ENCODE assay signal across 9 mouse cellular contexts in the genomic region with DNA sequence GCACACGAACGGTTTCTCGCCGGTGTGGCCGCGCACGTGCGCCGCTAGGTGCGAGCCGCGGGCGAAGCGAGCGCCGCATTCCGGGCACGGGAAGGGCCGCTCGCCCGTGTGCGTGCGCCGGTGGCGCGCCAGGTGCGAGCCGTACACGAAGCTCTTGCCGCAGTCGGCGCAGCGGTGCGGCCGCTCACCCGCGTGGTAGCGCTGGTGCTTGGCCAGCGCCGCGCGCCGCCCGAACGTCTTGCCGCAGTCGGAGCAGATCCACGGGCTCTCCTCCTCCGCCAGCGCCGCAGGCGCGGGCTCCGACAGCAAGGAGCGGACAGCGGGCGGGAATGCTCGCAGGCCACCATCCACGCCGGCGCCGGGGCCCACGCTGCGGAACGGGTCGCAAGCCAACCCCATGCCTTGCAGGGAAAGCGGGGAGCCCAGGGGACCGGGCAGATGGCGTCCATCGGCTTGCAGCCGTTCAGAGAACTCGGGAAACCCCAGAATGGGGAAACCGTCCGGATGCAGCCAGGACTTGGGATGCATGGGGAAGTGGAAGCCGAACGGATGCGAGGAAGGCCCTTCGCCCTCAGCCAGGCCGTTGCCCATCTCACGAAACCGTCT. TPM values are rescaled to one million over a fixed set of nuclear protein-coding genes. Genes with fewer than 3 reads are reported as not detected.
DNase-seq lines count a peak whose midpoint lies in the region; ATAC-seq and TF ChIP-seq lines count a peak whose summit lies in the region.
"Had no signal": no experiment of that assay in that cellular context is flagged by ENCODE, and none has a peak within 500 bp of the region (broad histone marks: within the 10 kb centered on the region; RNA-seq: fewer than 3 reads in every experiment).

No protein-coding gene starts in this region.

- intact Hi-C loops in heart, postnatal 25 days (cut with DNase I): no loop called here

- peaks cover 57% of the 10 kb centered on the region for H3K36me3 ChIP-seq in heart, embryonic 13.5 days
- peaks cover 93% of the 10 kb centered on the region for H3K36me3 ChIP-seq in G1E (replicated peaks)
- peaks cover 77% of the 10 kb centered on the region for H3K36me3 ChIP-seq in embryonic facial prominence, embryonic 13.5 days
- H3K36me3 ChIP-seq in limb, embryonic 11.5 days (ENCODE audit: control insufficient read depth, insufficient read depth, low read length): no peaks in the 10 kb centered on the region

- H3K27me3 ChIP-seq in heart, embryonic 13.5 days (replicated peaks): peaks cover 97% of the 10 kb centered on the region
- H3K27me3 ChIP-seq in G1E (ENCODE audit: insufficient read depth, low read length): peaks cover 14% of the 10 kb centered on the region; the same call in 1 of the 2 replicates
- H3K27me3 ChIP-seq in embryonic facial prominence, embryonic 13.5 days: peaks cover 81% of the 10 kb centered on the region
- peaks cover 66% of the 10 kb centered on the region for H3K27me3 ChIP-seq in limb, embryonic 11.5 days (ENCODE audit: control insufficient read depth, insufficient read depth, low read length)

- WGBS in heart, embryonic 13.5 days: 4% methylated on average over 75 of the region's 81 CpGs
- 3% methylated on average over 81 of the region's 81 CpGs for WGBS in embryonic facial prominence, embryonic 13.5 days
- 2% methylated on average over 81 of the region's 81 CpGs for WGBS in limb, embryonic 11.5 days

- no peak overlapping the region for H3K27ac ChIP-seq in heart, embryonic 13.5 days (replicated peaks)
- no peak overlapping the region for H3K27ac ChIP-seq in embryonic facial prominence, embryonic 13.5 days
- H3K27ac ChIP-seq in limb, embryonic 11.5 days (replicated peaks; ENCODE audit: low read depth, low read length): no peak overlapping the region

- DNase-seq in heart, postnatal 25 days (ENCODE audit: low spot score): no peak
- no peak for DNase-seq in G1E (ENCODE audit: low spot score)
- DNase-seq in limb, embryonic 11.5 days (ENCODE audit: low spot score): no peak
- peak; percentile 37 for DNase-seq in retina, embryonic 14.5 days (ENCODE audit: low spot score)
- DNase-seq in MN1 (ENCODE audit: low spot score): no peak
- DNase-seq in gastrocnemius, adult 8-10 months (ENCODE audit: low spot score in 2 of 2): no peak

- no peak for TF ChIP-seq CTCF in G1E (IDR thresholded peaks at IDR 0.05; ENCODE audit: low read depth, low read length)

- H3K4me3 ChIP-seq in heart, embryonic 13.5 days: peak overlapping the region; percentile 54
- H3K4me3 ChIP-seq in G1E (ENCODE audit: low read depth, low read length): peak overlapping the region; percentile 52; the same call in 1 of the 2 replicates
- H3K4me3 ChIP-seq in embryonic facial prominence, embryonic 13.5 days: peak overlapping the region; percentile 48
- H3K4me3 ChIP-seq in limb, embryonic 11.5 days (ENCODE audit: low read depth, low read length): peak overlapping the region; percentile 29

- peak overlapping the region; percentile 78 for H3K4me2 ChIP-seq in heart, embryonic 13.5 days
- H3K4me2 ChIP-seq in embryonic facial prominence, embryonic 13.5 days: peak overlapping the region; percentile 81
- peak overlapping the region; percentile 79 for H3K4me2 ChIP-seq in limb, embryonic 11.5 days (ENCODE audit: low read depth, severe bottlenecking)

- peaks cover 24% of the 10 kb centered on the region for H3K4me1 ChIP-seq in heart, embryonic 13.5 days
- H3K4me1 ChIP-seq in G1E (ENCODE audit: insufficient read depth, low read depth, low read length): peaks cover 2% of the 10 kb centered on the region; the same call in 1 of the 2 replicates
- H3K4me1 ChIP-seq in embryonic facial prominence, embryonic 13.5 days: peaks cover 23% of the 10 kb centered on the region
- peaks cover 17% of the 10 kb centered on the region for H3K4me1 ChIP-seq in limb, embryonic 11.5 days (ENCODE audit: control insufficient read depth, insufficient read depth, low read length)

- no peaks in the 10 kb centered on the region for H3K9me3 ChIP-seq in heart, embryonic 13.5 days
- peaks cover 49% of the 10 kb centered on the region for H3K9me3 ChIP-seq in G1E (replicated peaks)
- no peaks in the 10 kb centered on the region for H3K9me3 ChIP-seq in embryonic facial prominence, embryonic 13.5 days
- 0 out of 2 replicates have a peak, but pooled peaks cover 2% of the 10 kb centered on the region for H3K9me3 ChIP-seq in limb, embryonic 11.5 days (ENCODE audit: control insufficient read depth, low read length)

- ATAC-seq in heart, embryonic 13.5 days (ENCODE audit: extremely low read depth, insufficient number of reproducible peaks, low FRiP score, low TSS enrichment): no peak
- ATAC-seq in G1E (ENCODE audit: extremely low read depth, insufficient number of reproducible peaks, low FRiP score, poor library complexity, severe bottlenecking): no peak
- ATAC-seq in embryonic facial prominence, embryonic 13.5 days (ENCODE audit: insufficient number of reproducible peaks, insufficient read depth, low FRiP score, low TSS enrichment, low read depth): no peak
- ATAC-seq in limb, embryonic 11.5 days (ENCODE audit: insufficient number of reproducible peaks, low FRiP score, low TSS enrichment, low read depth): peak; percentile 12; the same call in 1 of the 2 replicates

- H3K9ac ChIP-seq in heart, embryonic 13.5 days: peak overlapping the region; percentile 65
- peak overlapping the region; percentile 68 for H3K9ac ChIP-seq in embryonic facial prominence, embryonic 13.5 days
- H3K9ac ChIP-seq in limb, embryonic 11.5 days (ENCODE audit: low read length): no peak overlapping the region

RNA-seq across cellular contexts. Expression of a gene that starts 15.8 kb away (rescaled TPM):
- 1.5 and 1.8 TPM in 2 replicates for polyA plus RNA-seq in heart, embryonic 13.5 days (2015; fragmentation: Nextera tagmentation; extraction: Ambion mirVana)
- 1 to 10 TPM; 4.8 to 5.7 TPM for total RNA-seq in heart, postnatal 25 days (2021)
- total RNA-seq in G1E (2014; fragmentation: Nextera tagmentation) (2.4 and 3.6 TPM in 2 replicates), G1E (2017) (3.4 and 3.7 TPM in 2 replicates)
- polyA plus RNA-seq in G1E (2012): 8.2 and 9.6 TPM in 2 replicates
- polyA plus RNA-seq in embryonic facial prominence, embryonic 13.5 days (2015; fragmentation: Nextera tagmentation; extraction: Ambion mirVana): 4.5 and 4.7 TPM in 2 replicates
- 2.0 and 3.4 TPM in 2 replicates for polyA plus RNA-seq in limb, embryonic 11.5 days (2014; fragmentation: Nextera tagmentation; extraction: Ambion mirVana)
- 1 to 10 TPM; 3.5 to 4.8 (median 4.4) TPM for total RNA-seq in gastrocnemius, adult 8-10 months (2022)

RNA-seq across cellular contexts. Expression of a gene that starts 19.0 kb away (rescaled TPM):
- 7.0 and 7.9 TPM in 2 replicates for polyA plus RNA-seq in heart, embryonic 13.5 days (2015; fragmentation: Nextera tagmentation; extraction: Ambion mirVana)
- total RNA-seq in heart, postnatal 25 days (2021): 10 to 100 TPM in 1 of 2 experiments, 1 to 10 TPM in 1; 9.5 to 11.0 TPM
- total RNA-seq in G1E (2014; fragmentation: Nextera tagmentation): 16.7 and 21.4 TPM in 2 replicates
- 22.1 and 22.3 TPM in 2 replicates for total RNA-seq in G1E (2017)
- 3.9 and 4.2 TPM in 2 replicates for polyA plus RNA-seq in G1E (2012)
- polyA plus RNA-seq in embryonic facial prominence, embryonic 13.5 days (2015; fragmentation: Nextera tagmentation; extraction: Ambion mirVana): 23.0 and 24.4 TPM in 2 replicates
- 20.8 and 23.3 TPM in 2 replicates for polyA plus RNA-seq in limb, embryonic 11.5 days (2014; fragmentation: Nextera tagmentation; extraction: Ambion mirVana)
- 1 to 10 TPM; 5.9 to 7.8 (median 7.2) TPM for total RNA-seq in gastrocnemius, adult 8-10 months (2022)

RNA-seq across cellular contexts. Expression of a gene that starts 27.3 kb away (rescaled TPM):
- not detected in 2 replicates for polyA plus RNA-seq in heart, embryonic 13.5 days (2015; fragmentation: Nextera tagmentation; extraction: Ambion mirVana)
- not detected for total RNA-seq in heart, postnatal 25 days (2021)
- total RNA-seq in G1E (2014; fragmentation: Nextera tagmentation) (not detected in 2 replicates), G1E (2017) (not detected in 2 replicates)
- polyA plus RNA-seq in G1E (2012): not detected in 2 replicates
- not detected in 2 replicates for polyA plus RNA-seq in embryonic facial prominence, embryonic 13.5 days (2015; fragmentation: Nextera tagmentation; extraction: Ambion mirVana)
- polyA plus RNA-seq in limb, embryonic 11.5 days (2014; fragmentation: Nextera tagmentation; extraction: Ambion mirVana): not detected in 2 replicates
- not detected for total RNA-seq in gastrocnemius, adult 8-10 months (2022)
- total RNA-seq: MEL had no signal

RNA-seq across cellular contexts. Expression of a gene that starts 39.4 kb away (rescaled TPM):
- polyA plus RNA-seq in heart, embryonic 13.5 days (2015; fragmentation: Nextera tagmentation; extraction: Ambion mirVana): 0.05 TPM in 1 of 2 replicates, not detected in the other
- under 1 TPM in 1 of 2 experiments, not detected in 1; 0.25 TPM for total RNA-seq in heart, postnatal 25 days (2021)
- total RNA-seq in G1E (2014; fragmentation: Nextera tagmentation) (0.63 TPM in 1 of 2 replicates, not detected in the other), G1E (2017) (0.06 and 0.11 TPM in 2 replicates)
- 0.03 and 0.10 TPM in 2 replicates for polyA plus RNA-seq in G1E (2012)
- 0.32 and 0.34 TPM in 2 replicates for polyA plus RNA-seq in embryonic facial prominence, embryonic 13.5 days (2015; fragmentation: Nextera tagmentation; extraction: Ambion mirVana)
- polyA plus RNA-seq in limb, embryonic 11.5 days (2014; fragmentation: Nextera tagmentation; extraction: Ambion mirVana): 0.08 TPM in 1 of 2 replicates, not detected in the other
- total RNA-seq in gastrocnemius, adult 8-10 months (2022): not detected
